Mouse (Mus musculus) small intestine, adult 2 months (tissue): ENCODE results near the gene Olfr5.

Experiments used
- CTCF ChIP-seq: fragments of 200-500 bp; IDR thresholded peaks from 2 replicates; pipeline ENCODE4 v1.5.1; 2012; ENCODE audit warnings: low read depth, mild to moderate bottlenecking, control low read depth, inconsistent platforms, low read length, moderate library complexity, mixed read lengths; ENCODE audit not compliant: insufficient replicate concordance, insufficient read length; ENCODE audit errors: extremely low read depth
- POLR2A ChIP-seq: fragments of 200-500 bp; IDR thresholded peaks from 2 replicates; pipeline ENCODE4 v1.6.1; 2012; ENCODE audit warnings: low read depth, mild to moderate bottlenecking, control low read depth, inconsistent platforms, low read length, moderate library complexity

DNA sequence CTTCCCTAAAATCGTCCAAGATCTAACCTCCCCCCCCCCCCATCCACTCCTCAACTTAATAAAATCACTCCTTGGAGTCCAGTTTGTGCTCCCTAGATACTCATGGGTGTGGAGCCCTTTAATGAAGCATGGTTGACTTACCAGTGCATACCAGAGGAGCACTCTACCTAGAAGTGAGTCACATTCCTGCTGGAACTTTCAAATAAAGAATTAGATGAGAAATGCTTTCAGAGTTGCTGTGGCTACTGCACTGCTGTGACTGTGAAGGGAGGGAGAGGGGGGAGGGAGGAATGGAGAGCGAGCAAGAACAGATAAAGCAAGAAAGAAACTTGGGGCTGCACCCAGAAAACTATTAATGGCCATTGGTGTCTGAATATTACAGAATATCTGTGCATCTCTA is 45.6 kb downstream of the Olfr5 start:
- TF ChIP-seq POLR2A (no peak), CTCF (no peak)
